Mouse (Mus musculus) neural tube, embryonic 12.5 days (tissue): ENCODE measurements at regions not wholly inside any gene's neighbourhood (a gene's known extent, or its start where the extent isn't known, plus 50 kb on each side); places are given as distances from the start of the nearest gene placed in this dataset.

Experiments used
- ATAC-seq: fragments of 200-750 bp; cut with Nextera tagmentation; 2 replicates; pipeline ENCODE4 v1.8.0; 2017; ENCODE audit warnings: low read depth, mild to moderate bottlenecking, moderate TSS enrichment, moderate library complexity; ENCODE audit not compliant: low FRiP score
- H3K27ac ChIP-seq: fragments of 300-500 bp; sonication (generic); 2 replicates; pipeline ENCODE4 v1.5.1; 2016
- H3K27me3 ChIP-seq: fragments of 300-500 bp; sonication (generic); replicated peaks from 2 replicates; pipeline ENCODE4 v1.6.1; 2016; ENCODE audit warnings: mild to moderate bottlenecking
- H3K36me3 ChIP-seq: fragments of 300-500 bp; sonication (generic); 2 replicates; pipeline ENCODE4 v1.6.1; 2016; ENCODE audit warnings: mild to moderate bottlenecking
- H3K4me1 ChIP-seq: fragments of 300-500 bp; sonication (generic); 2 replicates; pipeline ENCODE4 v1.6.1; 2016
- H3K4me2 ChIP-seq: fragments of 300-500 bp; sonication (generic); replicated peaks from 2 replicates; pipeline ENCODE4 v1.6.1; 2016; ENCODE audit warnings: mild to moderate bottlenecking
- H3K4me3 ChIP-seq: fragments of 300-500 bp; sonication (generic); 2 replicates; pipeline ENCODE4 v1.5.1; 2016
- H3K9ac ChIP-seq: fragments of 300-500 bp; sonication (generic); 2 replicates; pipeline ENCODE4 v1.6.1; 2016; ENCODE audit warnings: mild to moderate bottlenecking
- H3K9me3 ChIP-seq: fragments of 300-500 bp; sonication (generic); 2 replicates; pipeline ENCODE4 v1.6.1; 2016; ENCODE audit warnings: mild to moderate bottlenecking
- WGBS: fragments of 180-500 bp; shearing (Covaris S2); methylation state at CpG from one replicate; pipeline ENCODE4 v1.1.7; 2016; 5-methylcytosine and 5-hydroxymethylcytosine counted together

GRCm38 (mm10) chr9:89827564-89827963, 82.1 kb upstream of the Rasgrf1 start:
- no peaks in the 10 kb centered on the region for H3K4me1 ChIP-seq
- peak overlapping the region; percentile 49 for H3K4me2 ChIP-seq
- no peak for ATAC-seq
- no peak overlapping the region for H3K9ac ChIP-seq
- no peak overlapping the region for H3K27ac ChIP-seq
- whole genome bisulfite sequencing, result 70% methylated on average over 5 of the region's 5 CpGs
- H3K9me3 ChIP-seq, result no peaks in the 10 kb centered on the region
- no peak overlapping the region for H3K4me3 ChIP-seq
- no peaks in the 10 kb centered on the region for H3K36me3 ChIP-seq
- H3K27me3 ChIP-seq, result no peaks in the 10 kb centered on the region

- Histone ChIP-seq H3K27me3 (no peaks in the 10 kb centered on the region), H3K9me3 (no peaks in the 10 kb centered on the region), H3K4me1 (no peaks in the 10 kb centered on the region), H3K4me2 (peak overlapping the region; percentile 49), H3K4me3 (peak overlapping the region; percentile 19; the same call in 1 of the 2 replicates), H3K36me3 (no peaks in the 10 kb centered on the region), H3K9ac (no peak overlapping the region), H3K27ac (no peak overlapping the region)
- 35% methylated on average over 24 of the region's 24 CpGs for WGBS
- peak; percentile 91 for ATAC-seq
Measured at GRCm38 (mm10) chr9:89826712-89827548, 82.8 kb upstream of the Rasgrf1 start.

GRCm38 (mm10) chr9:89821853-89822243, 83.6 kb upstream of the Ankrd34c start:
- Histone ChIP-seq H3K4me3 (no peak overlapping the region), H3K27ac (no peak overlapping the region)
- ATAC-seq, result no peak

DNA sequence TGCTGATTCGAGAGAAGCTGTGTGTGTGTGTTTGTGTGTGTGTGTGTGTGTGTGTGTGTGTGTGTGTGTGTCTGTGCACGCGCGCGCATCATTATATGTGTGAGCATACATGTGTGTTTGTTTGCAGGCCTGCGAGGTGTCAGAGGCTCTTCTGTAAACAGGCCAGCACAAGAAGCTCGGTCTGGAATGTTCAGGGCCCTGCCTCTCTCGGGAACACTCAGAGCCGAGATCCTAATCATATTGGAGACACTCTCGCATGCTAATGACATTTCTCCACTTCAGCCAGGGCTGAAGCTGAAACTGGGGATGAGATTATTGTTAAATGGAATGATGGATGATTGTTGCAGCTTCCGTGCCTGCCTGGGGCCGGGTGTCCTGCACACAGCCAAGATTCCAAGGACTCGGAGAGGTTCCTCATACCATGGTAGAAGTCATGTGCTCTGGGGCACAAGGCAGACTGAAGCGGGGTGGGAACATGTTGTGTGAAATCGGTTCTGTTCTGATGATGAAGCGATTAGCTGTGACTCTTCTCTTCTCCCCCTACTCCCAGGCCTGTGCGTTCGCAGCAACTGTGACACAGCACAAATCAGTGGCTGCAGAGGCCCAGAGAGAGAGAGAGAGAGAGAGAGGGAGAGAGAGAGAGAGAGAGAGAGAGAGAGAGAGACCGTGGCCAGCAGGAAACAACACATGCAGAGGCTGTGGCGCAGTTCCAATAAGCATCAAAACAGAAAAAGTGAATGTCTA, 83.0 kb upstream of the Ankrd34c start:
- Histone ChIP-seq H3K27me3 (no peaks in the 10 kb centered on the region), H3K27ac (no peak overlapping the region; the same call in 1 of the 2 replicates), H3K4me3 (no peak overlapping the region), H3K36me3 (no peaks in the 10 kb centered on the region), H3K4me2 (no peak overlapping the region), H3K9ac (no peak overlapping the region), H3K4me1 (no peaks in the 10 kb centered on the region), H3K9me3 (no peaks in the 10 kb centered on the region)
- 72% methylated on average over 20 of the region's 20 CpGs for WGBS
- peak; percentile 63 for ATAC-seq

More at GRCm38 (mm10) chr9:89821853-89822243, 83.6 kb upstream of the Ankrd34c start:
- 85% methylated on average over 4 of the region's 4 CpGs for WGBS
- H3K9me3 ChIP-seq, result no peaks in the 10 kb centered on the region
- no peaks in the 10 kb centered on the region for H3K4me1 ChIP-seq
- H3K4me2 ChIP-seq, result no peak overlapping the region
- no peaks in the 10 kb centered on the region for H3K36me3 ChIP-seq
- H3K27me3 ChIP-seq, result no peaks in the 10 kb centered on the region
- no peak overlapping the region for H3K9ac ChIP-seq

DNA sequence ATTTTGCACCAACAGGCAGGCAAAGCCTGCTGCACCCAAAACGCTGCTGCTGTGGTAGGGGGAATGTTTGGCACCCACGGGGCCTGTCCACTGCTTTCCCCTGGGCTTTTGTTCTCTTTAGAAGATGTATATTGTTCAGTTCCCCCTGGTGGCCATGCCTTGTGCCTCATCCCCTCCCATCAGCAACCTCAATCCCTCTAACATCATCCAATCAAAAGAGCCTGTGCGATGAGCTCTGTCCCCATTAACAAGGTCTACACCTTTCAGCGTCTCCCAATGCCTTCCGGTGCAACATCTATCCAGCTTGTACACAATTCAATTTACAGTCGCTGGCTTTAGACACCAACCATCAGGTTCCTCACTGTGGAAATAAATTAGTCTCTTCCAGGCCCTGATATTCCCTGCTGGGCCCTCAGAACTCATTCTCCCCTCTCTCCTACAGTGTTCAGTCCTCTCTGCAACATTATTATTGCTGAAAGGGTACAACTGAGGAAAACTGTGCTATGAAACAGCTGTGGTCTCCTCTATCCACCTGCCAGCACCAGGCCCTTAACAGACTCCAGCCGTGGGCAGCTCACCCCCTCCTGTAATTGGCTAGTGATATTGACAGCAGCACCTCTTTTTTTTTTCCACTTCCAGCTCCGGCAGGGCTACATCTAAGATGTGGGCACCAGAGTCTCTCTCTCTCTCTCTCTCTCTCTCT, 75.5 kb upstream of the Ankrd34c start:
- Histone ChIP-seq H3K36me3 (no peaks in the 10 kb centered on the region), H3K27ac (no peak overlapping the region), H3K9me3 (no peaks in the 10 kb centered on the region), H3K4me3 (no peak overlapping the region), H3K27me3 (no peaks in the 10 kb centered on the region), H3K4me2 (no peak overlapping the region), H3K9ac (no peak overlapping the region), H3K4me1 (no peaks in the 10 kb centered on the region)
- WGBS, result 50% methylated on average over 8 of the region's 8 CpGs
- ATAC-seq, result peak; percentile 61

GRCm38 (mm10) chr9:89807381-89807780, 69.1 kb upstream of the Ankrd34c start:
- H3K9ac ChIP-seq, result no peak overlapping the region
- no peaks in the 10 kb centered on the region for H3K36me3 ChIP-seq
- no peak overlapping the region for H3K4me2 ChIP-seq
- no peaks in the 10 kb centered on the region for H3K27me3 ChIP-seq
- no peaks in the 10 kb centered on the region for H3K9me3 ChIP-seq
- no peak overlapping the region for H3K4me3 ChIP-seq
- 65% methylated on average over 6 of the region's 6 CpGs for WGBS
- ATAC-seq, result no peak
- H3K27ac ChIP-seq, result no peak overlapping the region
- H3K4me1 ChIP-seq, result no peaks in the 10 kb centered on the region

DNA sequence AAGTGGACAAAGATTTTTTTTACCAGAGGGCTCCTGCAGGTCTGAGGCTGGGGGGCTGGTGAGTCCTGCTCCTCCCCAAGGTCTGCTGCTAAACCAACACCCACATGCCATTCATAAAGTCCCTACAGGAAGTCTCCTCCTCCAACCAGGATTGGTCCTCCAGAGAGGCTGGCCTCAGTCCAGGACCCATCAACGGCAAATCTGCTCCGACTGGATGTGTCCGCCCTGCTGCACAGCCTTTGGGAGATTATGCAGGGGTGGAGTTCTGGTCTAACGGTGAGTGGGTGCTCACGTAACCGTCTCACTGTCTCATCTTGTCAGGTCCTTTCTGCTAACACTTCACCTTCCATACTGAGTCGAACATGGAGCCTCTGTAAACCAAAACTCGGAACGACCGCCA, 64.4 kb upstream of the Ankrd34c start:
- Histone ChIP-seq H3K9ac (no peak overlapping the region), H3K36me3 (no peaks in the 10 kb centered on the region), H3K4me3 (no peak overlapping the region), H3K27me3 (no peaks in the 10 kb centered on the region), H3K27ac (no peak overlapping the region), H3K9me3 (no peaks in the 10 kb centered on the region), H3K4me2 (no peak overlapping the region), H3K4me1 (no peaks in the 10 kb centered on the region)
- ATAC-seq, result no peak
- 92% methylated on average over 10 of the region's 10 CpGs for WGBS

- H3K4me2 ChIP-seq, result no peak overlapping the region
- 9% methylated on average over 6 of the region's 6 CpGs for WGBS
- no peak overlapping the region for H3K27ac ChIP-seq
- no peaks in the 10 kb centered on the region for H3K4me1 ChIP-seq
- no peaks in the 10 kb centered on the region for H3K36me3 ChIP-seq
- no peaks in the 10 kb centered on the region for H3K9me3 ChIP-seq
- H3K9ac ChIP-seq, result no peak overlapping the region
- no peaks in the 10 kb centered on the region for H3K27me3 ChIP-seq
- peak; percentile 52; the same call in 1 of the 2 replicates for ATAC-seq
- no peak overlapping the region for H3K4me3 ChIP-seq
Measured at GRCm38 (mm10) chr9:89793018-89793417, 54.7 kb upstream of the Ankrd34c start.

GRCm38 (mm10) chr9:89789926-89790325, 51.7 kb upstream of the Ankrd34c start:
- ATAC-seq, result no peak
- H3K9me3 ChIP-seq, result no peaks in the 10 kb centered on the region
- H3K36me3 ChIP-seq, result no peaks in the 10 kb centered on the region
- no peak overlapping the region for H3K27ac ChIP-seq
- no peak overlapping the region for H3K9ac ChIP-seq
- H3K27me3 ChIP-seq, result no peaks in the 10 kb centered on the region
- H3K4me2 ChIP-seq, result no peak overlapping the region
- H3K4me1 ChIP-seq, result no peaks in the 10 kb centered on the region
- 77% methylated on average over 5 of the region's 5 CpGs for WGBS
- H3K4me3 ChIP-seq, result no peak overlapping the region

DNA sequence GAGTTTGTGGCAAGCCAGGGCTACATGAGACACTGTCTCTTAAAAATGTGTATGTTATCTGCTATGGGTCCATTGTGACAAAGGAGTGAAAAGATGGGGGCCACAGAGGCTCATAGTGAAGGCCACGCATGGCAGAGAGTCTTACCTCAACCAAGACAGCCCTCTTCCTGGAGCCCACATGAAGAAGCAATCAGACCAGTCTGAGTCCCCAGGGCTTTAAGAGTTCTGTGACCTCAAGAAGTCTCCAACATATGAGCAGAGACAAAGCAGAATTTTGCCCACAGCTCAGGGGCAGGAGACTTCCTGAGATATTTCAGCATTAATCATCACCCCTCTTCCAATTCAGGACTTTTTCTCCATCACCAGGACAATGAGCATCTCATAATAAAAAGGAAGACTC, 50.4 kb upstream of the Ankrd34c start:
- Histone ChIP-seq H3K9ac (no peak overlapping the region), H3K4me1 (no peaks in the 10 kb centered on the region), H3K36me3 (no peaks in the 10 kb centered on the region), H3K4me2 (no peak overlapping the region), H3K4me3 (no peak overlapping the region), H3K27me3 (no peaks in the 10 kb centered on the region), H3K27ac (no peak overlapping the region), H3K9me3 (no peaks in the 10 kb centered on the region)
- WGBS, result 94% methylated on average over 1 of the region's 1 CpGs
- ATAC-seq, result no peak
